Mouse (Mus musculus) T-helper 17 cell (primary cell): Measurements from ENCODE around the gene Baz2b.

Experiments
- in situ Hi-C, 2 experiments: fragments of 300-600 bp; cut with MboI, MseI; formaldehyde crosslinking; loops; 1 replicate in 1 of 2; 2 replicates in 1 of 2; pipeline ENCODE4 v1.15.1; 2025; ENCODE audit warnings: high pct_unique_total_duplicates in 2 of 2

Gene Baz2b

GRCm38 (mm10) chr2:59966454-59966853 is 243.2 kb downstream of the Baz2b start:
- in situ Hi-C loops: no loop called here

GRCm38 (mm10) chr2:59963011-59963410 is 246.6 kb downstream of the Baz2b start:
- in situ Hi-C loops: no loop called here

GRCm38 (mm10) chr2:59962579-59962978 is 247.1 kb downstream of the Baz2b start:
- in situ Hi-C loops: no loop called here

GRCm38 (mm10) chr2:59960495-59960772 is 249.2 kb downstream of the Baz2b start:
- in situ Hi-C loops: no loop called here

GRCm38 (mm10) chr2:59959668-59960494 is 249.8 kb downstream of the Baz2b start:
- in situ Hi-C loops: no loop called here

- in situ Hi-C loops: no loop called here
Measured at GRCm38 (mm10) chr2:59958543-59958942, 251.1 kb downstream of the Baz2b start.

- in situ Hi-C loops: no loop called here
Measured at GRCm38 (mm10) chr2:59955916-59956315, 253.7 kb downstream of the Baz2b start.

- in situ Hi-C loops: no loop called here
Measured at GRCm38 (mm10) chr2:59954791-59955190, 254.8 kb downstream of the Baz2b start.

- in situ Hi-C loops: no loop called here
Measured at GRCm38 (mm10) chr2:59952286-59953014, 257.2 kb downstream of the Baz2b start.

GRCm38 (mm10) chr2:59951706-59952105 is 257.9 kb downstream of the Baz2b start:
- in situ Hi-C loops: no loop called here

GRCm38 (mm10) chr2:59951127-59951526 is 258.5 kb downstream of the Baz2b start:
- in situ Hi-C loops: no loop called here

- in situ Hi-C loops: no loop called here
Measured at GRCm38 (mm10) chr2:59936296-59936695, 273.3 kb downstream of the Baz2b start.

GRCm38 (mm10) chr2:59933129-59933528 is 276.5 kb downstream of the Baz2b start:
- in situ Hi-C loops: no loop called here

GRCm38 (mm10) chr2:59932244-59932643 is 277.4 kb downstream of the Baz2b start:
- in situ Hi-C loops: no loop called here

- in situ Hi-C loops: no loop called here
Measured at GRCm38 (mm10) chr2:59913610-59914009, 296.0 kb downstream of the Baz2b start.

- in situ Hi-C loops: no loop called here
Measured at GRCm38 (mm10) chr2:59908048-59908447, 301.6 kb downstream of the Baz2b start.

- in situ Hi-C loops: no loop called here
Measured at GRCm38 (mm10) chr2:59904007-59904406, 305.6 kb downstream of the Baz2b start.

GRCm38 (mm10) chr2:59898666-59899065 is 311.0 kb downstream of the Baz2b start:
- in situ Hi-C loops: no loop called here

- in situ Hi-C loops: no loop called here
Measured at GRCm38 (mm10) chr2:59898105-59898504, 311.5 kb downstream of the Baz2b start.

- in situ Hi-C loops: no loop called here
Measured at GRCm38 (mm10) chr2:59896837-59897236, 312.8 kb downstream of the Baz2b start.

- in situ Hi-C loops: no loop called here
Measured at GRCm38 (mm10) chr2:59896400-59896799, 313.2 kb downstream of the Baz2b start.

- in situ Hi-C loops: no loop called here
Measured at GRCm38 (mm10) chr2:59889699-59890098, 319.9 kb downstream of the Baz2b start.

- in situ Hi-C loops: no loop called here
Measured at GRCm38 (mm10) chr2:59882742-59883281, 326.8 kb downstream of the Baz2b start.
